Mouse (Mus musculus): ENCODE measurements around the gene Slc13a2. TPM values are rescaled to one million over a fixed set of nuclear protein-coding genes. Genes with fewer than 3 reads are reported as not detected.

Gene Slc13a2
- total and polyA plus RNA-seq, 2 experiments from 2014 or later: not detected

DNA sequence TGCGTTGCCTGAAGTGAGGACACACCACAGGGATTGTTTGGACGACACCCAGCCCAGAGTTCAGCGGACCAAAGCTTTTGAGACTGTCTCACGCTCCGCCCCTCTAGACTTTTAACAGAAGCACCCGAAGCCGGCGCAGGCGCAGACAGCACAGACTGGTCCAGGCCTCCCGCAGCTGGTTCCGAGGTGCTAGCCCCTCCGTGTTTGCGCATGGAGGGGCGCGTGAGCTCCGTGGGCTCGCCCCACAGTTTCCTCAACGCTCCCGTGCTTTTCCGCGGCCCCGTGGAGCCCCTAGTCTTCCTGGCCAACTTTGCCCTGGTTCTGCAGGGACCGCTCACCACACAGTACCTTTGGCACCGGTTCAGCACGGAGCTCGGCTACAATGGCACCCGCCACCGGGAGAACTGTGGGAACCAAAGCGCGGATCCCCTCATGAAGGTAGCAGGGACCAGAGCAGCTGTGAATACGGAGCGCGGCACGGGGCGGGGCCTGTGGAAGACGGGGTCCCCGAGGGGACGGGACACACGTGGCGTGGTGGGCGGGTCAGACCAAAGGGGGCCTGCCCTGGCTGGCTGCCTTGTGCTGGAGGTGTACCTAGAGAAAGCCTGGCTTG is 43.7 kb upstream of the Slc13a2 start, which contains the start of gene Slc46a1:
Slc46a1 (plus strand) TSS at position 130 of the 613 bp plus-strand sequence.
- Histone ChIP-seq H3K4me2 (ENCODE audit: low read depth, low read length) (peak within 1 kb of the TSS; percentile 95), H3K27me3 (ENCODE audit: control insufficient read depth, insufficient read depth, low read length) (no peaks in the 10 kb centered on the region), H3K4me1 (ENCODE audit: control insufficient read depth, insufficient read depth) (0 out of 2 replicates have a peak, but pooled peaks cover 4% of the 10 kb centered on the region), H3K4me3 (ENCODE audit: low read depth, low read length) (peak within 1 kb of the TSS; percentile 89), H3K36me3 (replicated peaks; ENCODE audit: control insufficient read depth, insufficient read depth, low read length) (no peaks in the 10 kb centered on the region), H3K9ac (replicated peaks; ENCODE audit: low read depth, low read length) (peak within 1 kb of the TSS; percentile 67), H3K27ac (ENCODE audit: low read depth) (peak within 1 kb of the TSS; percentile 68), H3K9me3 (replicated peaks; ENCODE audit: control insufficient read depth, low read length) (no peaks in the 10 kb centered on the region)
- no peak for TF ChIP-seq CTCF (IDR thresholded peaks at IDR 0.05; ENCODE audit: low read depth)
- TF ChIP-seq EP300 (IDR thresholded peaks at IDR 0.05; ENCODE audit: low read depth): no peak
- WGBS: under 1% methylated on average over 41 of the region's 41 CpGs
- peak; percentile 95 for ATAC-seq (ENCODE audit: insufficient read depth, low read depth)
- DNase-seq (ENCODE audit: low spot score): peak; percentile 83

DNA sequence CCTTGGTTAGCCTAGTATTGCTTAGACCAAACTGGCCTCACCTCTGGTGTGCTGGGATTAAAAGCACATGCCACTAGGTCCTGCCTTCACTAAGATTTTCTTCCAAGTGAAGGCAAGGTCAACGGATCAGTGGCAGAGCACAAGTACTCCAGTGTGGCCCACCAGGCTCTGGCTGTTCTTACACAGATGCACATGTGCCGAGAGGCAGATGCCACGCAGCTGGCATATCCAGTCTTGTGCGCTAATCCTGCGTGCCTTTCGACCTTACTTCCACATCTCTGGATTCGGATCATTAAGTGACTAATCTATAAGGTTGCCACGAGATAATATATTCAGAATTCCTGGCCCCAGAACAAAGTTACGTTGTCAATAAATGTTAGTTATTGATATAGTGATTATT is 43.1 kb upstream of the Slc13a2 start:
- no peak for TF ChIP-seq CTCF (IDR thresholded peaks at IDR 0.05; ENCODE audit: low read depth)
- no peak for TF ChIP-seq EP300 (IDR thresholded peaks at IDR 0.05; ENCODE audit: low read depth)
- 0 out of 2 replicates have a peak, but pooled peaks cover 4% of the 10 kb centered on the region for H3K4me1 ChIP-seq (ENCODE audit: control insufficient read depth, insufficient read depth)
- H3K36me3 ChIP-seq (replicated peaks; ENCODE audit: control insufficient read depth, insufficient read depth, low read length): no peaks in the 10 kb centered on the region
- H3K9me3 ChIP-seq (replicated peaks; ENCODE audit: control insufficient read depth, low read length): no peaks in the 10 kb centered on the region
- peak overlapping the region; percentile 89 for H3K4me3 ChIP-seq (ENCODE audit: low read depth, low read length)
- peak overlapping the region; percentile 67; the same call in 1 of the 2 replicates for H3K9ac ChIP-seq (replicated peaks; ENCODE audit: low read depth, low read length)
- H3K4me2 ChIP-seq (ENCODE audit: low read depth, low read length): peak overlapping the region; percentile 95
- WGBS: 45% methylated on average over 9 of the region's 9 CpGs
- no peak overlapping the region for H3K27ac ChIP-seq (ENCODE audit: low read depth)
- DNase-seq (ENCODE audit: low spot score) (no peak), ATAC-seq (ENCODE audit: insufficient read depth, low read depth) (no peak)
- no peaks in the 10 kb centered on the region for H3K27me3 ChIP-seq (ENCODE audit: control insufficient read depth, insufficient read depth, low read length)

GRCm38 (mm10) chr11:78463286-78464036 is 41.4 kb upstream of the Slc13a2 start:
- Histone ChIP-seq H3K27ac (ENCODE audit: low read depth) (no peak overlapping the region), H3K36me3 (replicated peaks; ENCODE audit: control insufficient read depth, insufficient read depth, low read length) (no peaks in the 10 kb centered on the region), H3K4me1 (ENCODE audit: control insufficient read depth, insufficient read depth) (0 out of 2 replicates have a peak, but pooled peaks cover 4% of the 10 kb centered on the region), H3K9ac (replicated peaks; ENCODE audit: low read depth, low read length) (no peak overlapping the region), H3K4me2 (ENCODE audit: low read depth, low read length) (no peak overlapping the region), H3K27me3 (ENCODE audit: control insufficient read depth, insufficient read depth, low read length) (no peaks in the 10 kb centered on the region), H3K9me3 (replicated peaks; ENCODE audit: control insufficient read depth, low read length) (no peaks in the 10 kb centered on the region), H3K4me3 (ENCODE audit: low read depth, low read length) (no peak overlapping the region)
- TF ChIP-seq CTCF (IDR thresholded peaks at IDR 0.05; ENCODE audit: low read depth) (no peak), EP300 (IDR thresholded peaks at IDR 0.05; ENCODE audit: low read depth) (no peak)
- ATAC-seq (ENCODE audit: insufficient read depth, low read depth) (no peak), DNase-seq (ENCODE audit: low spot score) (no peak)
- 40% methylated on average over 13 of the region's 13 CpGs for WGBS

DNA sequence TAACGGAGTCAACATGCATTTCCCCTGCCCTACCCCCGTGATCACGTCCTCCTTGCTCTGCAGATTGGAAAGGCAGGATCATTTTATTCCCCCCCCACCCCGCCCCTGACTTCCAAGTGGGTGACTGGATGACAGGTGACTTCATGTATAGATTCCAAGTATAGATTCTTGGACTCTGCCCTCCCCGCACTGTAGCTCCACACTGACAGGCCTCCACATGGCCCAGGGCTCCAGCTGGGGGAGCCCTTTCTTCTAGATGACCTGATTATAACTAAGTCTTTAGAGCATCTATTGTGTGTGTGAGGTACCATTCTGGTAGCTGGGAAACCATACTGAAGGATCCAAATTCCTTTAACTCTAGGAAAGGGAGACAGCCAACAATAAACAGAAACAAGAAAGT is 40.7 kb upstream of the Slc13a2 start:
- TF ChIP-seq EP300 (IDR thresholded peaks at IDR 0.05; ENCODE audit: low read depth) (no peak), CTCF (IDR thresholded peaks at IDR 0.05; ENCODE audit: low read depth) (no peak)

GRCm38 (mm10) chr11:78461894-78462293 is 39.9 kb upstream of the Slc13a2 start:
- H3K27ac ChIP-seq (ENCODE audit: low read depth): no peak overlapping the region
- TF ChIP-seq CTCF (IDR thresholded peaks at IDR 0.05; ENCODE audit: low read depth) (no peak), EP300 (IDR thresholded peaks at IDR 0.05; ENCODE audit: low read depth) (no peak)
- 71% methylated on average over 1 of the region's 1 CpGs for WGBS
- DNase-seq (ENCODE audit: low spot score) (no peak), ATAC-seq (ENCODE audit: insufficient read depth, low read depth) (no peak)
- H3K4me3 ChIP-seq (ENCODE audit: low read depth, low read length): no peak overlapping the region
- no peaks in the 10 kb centered on the region for H3K36me3 ChIP-seq (replicated peaks; ENCODE audit: control insufficient read depth, insufficient read depth, low read length)
- H3K4me2 ChIP-seq (ENCODE audit: low read depth, low read length): no peak overlapping the region
- no peaks in the 10 kb centered on the region for H3K27me3 ChIP-seq (ENCODE audit: control insufficient read depth, insufficient read depth, low read length)
- no peak overlapping the region for H3K9ac ChIP-seq (replicated peaks; ENCODE audit: low read depth, low read length)
- H3K9me3 ChIP-seq (replicated peaks; ENCODE audit: control insufficient read depth, low read length): no peaks in the 10 kb centered on the region
- H3K4me1 ChIP-seq (ENCODE audit: control insufficient read depth, insufficient read depth): no peaks in the 10 kb centered on the region

More for the DNA sequence above, 40.7 kb upstream of the Slc13a2 start:
- H3K4me3 ChIP-seq (ENCODE audit: low read depth, low read length): no peak overlapping the region
- DNase-seq (ENCODE audit: low spot score): no peak
- no peak for ATAC-seq (ENCODE audit: insufficient read depth, low read depth)
- H3K36me3 ChIP-seq (replicated peaks; ENCODE audit: control insufficient read depth, insufficient read depth, low read length): no peaks in the 10 kb centered on the region
- 0 out of 2 replicates have a peak, but pooled peaks cover 3% of the 10 kb centered on the region for H3K4me1 ChIP-seq (ENCODE audit: control insufficient read depth, insufficient read depth)
- no peak overlapping the region for H3K4me2 ChIP-seq (ENCODE audit: low read depth, low read length)
- H3K27ac ChIP-seq (ENCODE audit: low read depth): no peak overlapping the region
- no peaks in the 10 kb centered on the region for H3K27me3 ChIP-seq (ENCODE audit: control insufficient read depth, insufficient read depth, low read length)
- no peaks in the 10 kb centered on the region for H3K9me3 ChIP-seq (replicated peaks; ENCODE audit: control insufficient read depth, low read length)
- no peak overlapping the region for H3K9ac ChIP-seq (replicated peaks; ENCODE audit: low read depth, low read length)
- 84% methylated on average over 5 of the region's 5 CpGs for whole genome bisulfite sequencing
